Mouse (Mus musculus) C2C12 (cell line): Measurements from ENCODE around the gene Pikfyve.

Experiments
- CTCF ChIP-seq: IDR thresholded peaks from one replicate; pipeline ENCODE4 v1.5.1; 2011; ENCODE audit not compliant: control insufficient read depth, insufficient read depth, insufficient read length
- FOSL1 ChIP-seq: IDR thresholded peaks from one replicate; pipeline ENCODE4 v1.8.0; 2011; ENCODE audit warnings: mild to moderate bottlenecking, low read length; ENCODE audit not compliant: poor library complexity, insufficient read depth, severe bottlenecking
- MAX ChIP-seq: IDR thresholded peaks from one replicate; pipeline ENCODE4 v1.6.1; 2011; ENCODE audit warnings: mild to moderate bottlenecking, control low read depth
- MYOD1 ChIP-seq: IDR thresholded peaks from one replicate; pipeline ENCODE4 v1.6.1; 2011; ENCODE audit warnings: low read depth; ENCODE audit not compliant: control insufficient read depth, insufficient read length
- MYOG ChIP-seq: IDR thresholded peaks from one replicate; pipeline ENCODE4 v1.6.1; 2011; ENCODE audit not compliant: control insufficient read depth, insufficient read length; ENCODE audit errors: extremely low read depth
- USF1 ChIP-seq: IDR thresholded peaks from one replicate; pipeline ENCODE4 v1.6.1; 2011; ENCODE audit warnings: low read depth, mild to moderate bottlenecking, control low read depth, moderate library complexity

- no peak for TF ChIP-seq CTCF
- no peak for TF ChIP-seq USF1
- no peak for TF ChIP-seq MYOG
- TF ChIP-seq MAX = no peak
- no peak for TF ChIP-seq FOSL1
- no peak for TF ChIP-seq MYOD1
These were observed 41.7 kb upstream of the Pikfyve start for GRCm38 (mm10) chr1:65144783-65145182.
